Mouse (Mus musculus): ENCODE results near the gene Sipa1l2.

- TF ChIP-seq CTCF (IDR thresholded peaks at IDR 0.05; ENCODE audit: control insufficient read depth, insufficient read depth, insufficient read length) (no peak), USF1 (IDR thresholded peaks at IDR 0.05; ENCODE audit: low read depth) (no peak), MYOG (IDR thresholded peaks at IDR 0.05; ENCODE audit: control insufficient read depth, extremely low read depth, insufficient read length) (no peak), CEBPB (IDR thresholded peaks at IDR 0.05; ENCODE audit: low read depth) (no peak), FOSL1 (IDR thresholded peaks at IDR 0.05; ENCODE audit: insufficient read depth, low read length, poor library complexity, severe bottlenecking) (no peak)
Measured at GRCm38 (mm10) chr8:125526582-125526981, 43.0 kb downstream of the Sipa1l2 start.
